Mouse (Mus musculus) c-Kit-positive CD71-positive TER-119-negative erythroid progenitor cells, embryonic 14.5 days (primary cell): ENCODE measurements around the gene Olfm3.

Experiments used
- DNase-seq: peaks from one replicate; pipeline ENCODE4 v3.0.0-alpha.2; 2013; ENCODE audit warnings: low read depth

The Olfm3 gene

GRCm38 (mm10) chr3:115080428-115081181 lies 176.7 kb downstream of the Olfm3 start:
- no peak for DNase-seq

- no peak for DNase-seq
These were observed 177.5 kb downstream of the Olfm3 start for GRCm38 (mm10) chr3:115081371-115081770.

- no peak for DNase-seq
These were observed 179.1 kb downstream of the Olfm3 start for GRCm38 (mm10) chr3:115082947-115083346.

GRCm38 (mm10) chr3:115088281-115088680 lies 184.4 kb downstream of the Olfm3 start:
- DNase-seq: no peak

GRCm38 (mm10) chr3:115090670-115091069 lies 186.8 kb downstream of the Olfm3 start:
- DNase-seq: no peak

- no peak for DNase-seq
These were observed 191.6 kb downstream of the Olfm3 start for GRCm38 (mm10) chr3:115095496-115095895.

- no peak for DNase-seq
These were observed 195.7 kb downstream of the Olfm3 start for GRCm38 (mm10) chr3:115099590-115099989.

- no peak for DNase-seq
These were observed 200.4 kb downstream of the Olfm3 start for GRCm38 (mm10) chr3:115104155-115104801.

- DNase-seq: no peak
These were observed 201.1 kb downstream of the Olfm3 start for GRCm38 (mm10) chr3:115104802-115105493.

GRCm38 (mm10) chr3:115145722-115146121 lies 241.8 kb downstream of the Olfm3 start:
- DNase-seq: no peak

GRCm38 (mm10) chr3:115146244-115146643 lies 242.4 kb downstream of the Olfm3 start:
- no peak for DNase-seq

GRCm38 (mm10) chr3:115158903-115159473 lies 255.1 kb downstream of the Olfm3 start:
- DNase-seq: no peak

GRCm38 (mm10) chr3:115174625-115175024 lies 270.7 kb downstream of the Olfm3 start:
- no peak for DNase-seq
